Mouse (Mus musculus): ENCODE results near the gene Dennd1a.

Dennd1a gene

DNA sequence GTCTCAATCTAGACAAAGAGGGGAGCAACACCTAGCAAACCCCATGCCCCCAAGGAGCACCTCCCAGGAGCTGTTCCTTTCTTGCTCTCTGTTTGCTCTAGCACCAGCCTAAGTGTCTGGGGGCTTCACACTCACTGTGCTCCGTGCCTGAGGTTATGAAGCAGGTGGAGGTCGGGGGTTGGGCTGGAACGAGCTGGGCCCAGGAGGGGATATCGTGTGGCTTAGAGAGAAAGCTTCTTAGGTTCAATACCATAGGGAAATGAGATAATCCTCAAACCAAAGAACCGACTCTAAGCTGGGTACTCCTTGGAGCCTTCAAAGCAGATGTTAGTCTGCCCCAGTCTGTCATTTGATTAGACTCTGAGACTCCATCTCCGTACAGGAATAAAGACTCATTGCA lies 261.6 kb downstream of the Dennd1a start:
- POLR2A ChIA-PET = interaction anchor here in 1 of 4 experiments (0.6 kb wide), 1 partner anchor 11 kb away, joined by 3 read pairs; no protein-coding TSS in a partner anchor
- CTCF ChIA-PET = no interaction called here

DNA sequence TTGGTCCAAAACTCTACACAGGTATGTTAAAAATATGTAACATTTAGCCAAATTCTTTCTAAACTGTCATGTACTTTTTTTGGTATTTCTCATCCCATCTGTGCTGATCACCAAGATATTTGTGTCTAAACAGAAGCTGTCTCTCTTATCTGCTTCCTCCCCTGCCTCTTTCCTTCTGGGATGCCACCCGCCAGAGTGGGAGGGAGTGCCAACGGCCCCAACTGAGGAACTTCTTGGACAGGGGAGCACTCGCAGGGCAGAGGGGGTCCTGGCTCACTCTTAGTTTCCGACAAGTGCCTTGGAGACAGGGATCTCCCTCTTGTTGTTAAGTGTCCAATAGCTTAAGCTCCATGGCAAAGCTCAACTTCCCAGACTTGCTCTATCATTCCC lies 263.5 kb downstream of the Dennd1a start:
- POLR2A ChIA-PET = interaction anchor here in 1 of 4 experiments (0.6 to 1.2 kb wide), 3 partner anchors 14 to 865 kb away, joined by 3 to 4 read pairs (median 3); no protein-coding TSS in a partner anchor

DNA sequence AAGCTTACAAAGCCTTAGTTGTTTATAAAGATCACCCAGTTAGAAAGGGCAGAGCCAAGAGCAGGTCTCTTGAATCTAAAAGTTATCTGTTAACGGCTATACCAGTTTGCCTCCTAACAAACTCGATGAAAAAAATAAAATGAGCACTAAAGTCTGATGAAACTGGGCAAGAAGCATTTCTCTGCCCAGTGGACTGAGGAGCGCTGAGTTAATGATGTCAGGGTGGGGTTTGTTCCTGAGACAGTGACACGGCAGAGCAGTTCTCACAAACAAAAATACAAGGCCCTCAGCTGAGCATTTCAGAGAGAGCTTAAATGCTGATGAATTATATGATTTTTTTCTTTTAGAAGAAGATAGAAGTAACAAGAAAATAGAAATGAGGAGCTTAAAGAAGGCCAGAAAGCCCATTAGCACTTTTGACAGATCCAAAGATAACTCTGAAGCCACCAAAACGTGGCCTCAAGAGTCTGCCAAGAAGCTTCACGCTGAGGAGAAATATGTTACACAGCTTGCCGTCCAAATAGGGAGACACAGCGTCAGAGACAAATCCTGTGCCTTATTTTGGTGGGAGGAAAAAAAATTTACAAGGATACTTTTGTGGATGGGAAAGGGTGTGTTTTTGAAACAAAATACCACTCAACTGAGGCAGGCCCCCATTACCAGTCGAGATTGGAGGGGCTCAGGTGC lies 264.0 kb downstream of the Dennd1a start:
- CTCF ChIA-PET = no interaction called here
- POLR2A ChIA-PET = interaction anchor here in 2 of 4 experiments (0.6 to 1.2 kb wide), 2 partner anchors 24 to 83 kb away, joined by 3 to 4 read pairs; no protein-coding TSS in a partner anchor

More for the DNA sequence above, 263.5 kb downstream of the Dennd1a start:
- CTCF ChIA-PET = no interaction called here

DNA sequence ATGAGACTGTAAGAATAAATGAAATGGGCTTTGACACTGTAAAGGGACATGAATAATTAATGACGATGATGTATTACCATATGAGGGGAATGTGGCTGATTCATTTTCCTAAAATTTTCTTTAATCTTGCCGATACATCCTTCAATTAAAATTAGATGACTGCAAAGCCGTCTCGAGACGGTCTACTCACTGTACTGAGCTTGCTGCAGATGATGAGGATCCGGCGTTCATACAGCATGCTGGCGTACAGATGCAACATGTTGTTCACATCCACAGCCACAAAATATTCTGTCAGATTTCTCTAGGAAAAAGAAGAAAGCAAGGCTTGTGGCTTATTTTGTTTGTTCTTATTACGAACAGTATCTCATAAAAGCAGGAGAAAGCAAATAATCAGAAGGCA lies 266.0 kb downstream of the Dennd1a start:
- POLR2A ChIA-PET = no interaction called here
- CTCF ChIA-PET = no interaction called here

DNA sequence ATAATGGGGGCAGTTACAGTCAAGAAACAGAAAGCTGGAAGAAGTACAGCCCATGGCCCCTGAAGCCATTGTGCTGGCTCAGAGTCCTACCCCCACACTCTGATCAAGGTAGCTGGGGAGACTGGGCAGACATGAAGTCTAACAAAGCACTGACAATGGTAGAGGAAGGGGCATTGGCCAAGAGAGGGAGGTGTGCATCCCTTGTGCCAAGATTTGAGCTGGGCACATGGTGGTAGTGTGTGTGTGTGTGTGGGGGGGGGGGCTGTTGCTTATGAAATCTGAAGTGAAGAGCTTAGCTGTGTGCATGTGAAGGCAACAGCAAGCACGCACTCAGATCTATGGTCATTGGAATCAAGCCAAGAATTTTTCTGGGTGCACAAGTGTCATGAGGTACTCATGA lies 272.5 kb downstream of the Dennd1a start:
- ChIA-PET CTCF (interaction anchor here in 1 of 4 experiments (1.0 kb wide), 1 partner anchor 98 kb away, joined by 3 read pairs; no protein-coding TSS in a partner anchor), POLR2A (interaction anchor here in 2 of 4 experiments (1.0 to 1.4 kb wide), 3 partner anchors 11 to 20 kb away, joined by 3 read pairs; no protein-coding TSS in a partner anchor)

DNA sequence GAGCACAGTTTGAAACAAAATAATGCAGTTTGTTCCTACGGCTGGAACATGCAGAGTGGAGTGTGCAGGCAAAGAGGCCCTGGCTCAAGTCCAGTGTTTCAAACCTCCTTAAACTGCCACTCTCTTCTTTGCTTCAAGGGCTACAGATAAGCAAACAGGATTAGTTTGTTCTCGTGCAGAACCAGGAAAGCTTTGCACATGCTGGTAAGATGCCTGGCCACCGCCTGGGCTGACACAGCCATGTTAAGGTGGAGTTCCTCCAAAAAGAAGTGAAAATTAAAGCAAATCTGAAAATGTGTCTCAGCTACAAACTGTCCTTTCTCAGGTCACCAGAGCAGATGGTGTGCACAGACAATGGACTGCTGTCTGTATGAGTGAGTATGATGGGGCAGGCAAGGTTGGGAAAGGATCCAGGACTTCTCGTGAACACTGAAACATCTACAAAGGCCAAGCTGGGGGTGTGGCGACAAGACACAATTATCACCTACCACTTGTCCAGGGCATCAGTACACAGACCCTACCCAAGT lies 273.3 kb downstream of the Dennd1a start:
- POLR2A ChIA-PET = interaction anchor here in 2 of 4 experiments (0.5 to 1.4 kb wide), 4 partner anchors 11 to 442 kb away, joined by 3 to 4 read pairs (median 3); no protein-coding TSS in a partner anchor
- CTCF ChIA-PET = no interaction called here

DNA sequence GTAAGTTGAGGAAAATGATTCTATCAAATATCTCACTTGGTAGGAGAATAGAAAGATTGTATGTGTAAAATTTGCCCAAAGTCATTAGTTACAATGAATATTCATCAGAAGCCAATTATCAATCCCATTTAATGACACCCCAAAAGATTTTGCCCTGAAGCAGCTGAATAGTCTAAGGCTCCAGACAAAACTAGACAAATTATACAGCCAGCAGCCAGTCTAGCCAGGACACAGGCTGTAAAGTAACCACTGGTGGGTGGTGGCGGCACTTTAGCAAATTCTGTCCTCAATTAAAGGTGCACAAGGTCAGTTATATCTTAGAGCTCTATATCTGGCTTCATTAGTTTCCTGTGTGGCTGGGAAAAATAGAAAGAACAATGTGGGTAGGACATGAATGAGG lies 280.0 kb downstream of the Dennd1a start:
- ChIA-PET CTCF (no interaction called here), POLR2A (no interaction called here)

DNA sequence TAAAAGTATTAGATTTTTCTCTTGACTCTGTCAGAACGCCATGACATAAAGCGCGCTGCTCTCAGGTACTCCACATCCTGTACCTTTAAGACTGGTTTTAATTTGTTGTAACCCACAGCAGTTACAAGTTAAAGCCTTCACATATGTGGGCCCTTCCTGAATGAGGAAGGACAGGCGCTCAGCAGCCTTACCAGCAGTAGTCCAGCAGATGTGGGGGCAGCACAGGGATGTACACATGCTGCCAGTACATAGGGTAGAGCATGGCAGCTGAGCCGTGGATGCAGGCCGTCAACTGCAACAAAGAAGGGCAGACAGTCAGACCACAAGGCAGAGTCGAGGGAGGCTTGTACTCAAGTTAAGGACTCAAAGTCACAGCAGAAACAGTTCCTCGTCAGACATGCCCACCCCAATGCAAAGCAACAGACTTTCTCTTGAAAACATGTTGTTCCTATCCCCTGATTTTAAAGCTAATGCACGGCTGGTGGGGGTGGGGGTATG lies 284.0 kb downstream of the Dennd1a start:
- POLR2A ChIA-PET = interaction anchor here in 2 of 4 experiments (0.6 to 1.6 kb wide), 5 partner anchors 11 to 669 kb away, joined by 3 to 4 read pairs (median 3); no protein-coding TSS in a partner anchor
- CTCF ChIA-PET = interaction anchor here in 1 of 4 experiments (0.6 kb wide), 1 partner anchor 635 kb away, joined by 4 read pairs; no protein-coding TSS in a partner anchor

DNA sequence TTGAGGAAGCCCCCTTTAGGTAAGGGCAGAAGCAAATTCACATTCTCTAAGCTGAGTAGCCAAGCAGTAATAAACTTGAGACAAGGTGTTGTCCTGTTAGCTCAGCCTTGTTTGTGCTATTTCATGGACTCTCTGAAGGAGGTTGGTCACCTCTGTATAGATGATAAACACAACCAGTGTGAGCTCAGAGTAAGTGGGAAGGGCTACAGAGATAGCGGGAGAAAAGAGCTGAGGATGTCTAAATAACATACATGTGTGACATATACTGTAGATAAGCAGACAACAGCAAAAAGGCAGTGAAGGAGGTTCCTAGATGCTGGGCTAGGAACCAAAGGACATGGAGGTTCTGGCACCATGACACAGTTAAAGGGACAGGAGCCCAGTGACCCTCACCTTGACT lies 286.2 kb downstream of the Dennd1a start:
- POLR2A ChIA-PET = no interaction called here
- CTCF ChIA-PET = no interaction called here

DNA sequence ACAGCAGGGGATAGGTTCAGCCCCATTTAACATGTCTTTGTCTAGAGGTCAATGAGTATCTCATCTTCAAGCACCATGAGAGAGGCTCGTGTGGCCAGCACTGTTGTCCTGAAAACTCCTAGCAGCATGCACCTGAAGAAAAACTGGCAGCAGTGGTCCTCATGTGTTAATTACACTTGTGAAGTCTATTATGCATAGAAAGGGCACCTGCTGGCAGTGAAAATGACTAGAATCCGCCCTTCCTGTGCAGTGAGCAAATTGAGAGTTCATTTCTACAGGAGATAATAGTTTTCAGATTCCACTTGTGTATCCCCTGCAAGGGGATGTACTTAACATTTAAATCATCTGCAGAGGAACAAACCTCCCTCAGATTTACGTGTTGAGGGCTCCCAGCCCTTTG lies 289.2 kb downstream of the Dennd1a start:
- ChIA-PET POLR2A (interaction anchor here in 1 of 4 experiments (1.3 to 3.9 kb wide), 3 partner anchors 10 to 18 kb away, joined by 3 to 17 read pairs (median 4); no protein-coding TSS in a partner anchor), CTCF (no interaction called here)

DNA sequence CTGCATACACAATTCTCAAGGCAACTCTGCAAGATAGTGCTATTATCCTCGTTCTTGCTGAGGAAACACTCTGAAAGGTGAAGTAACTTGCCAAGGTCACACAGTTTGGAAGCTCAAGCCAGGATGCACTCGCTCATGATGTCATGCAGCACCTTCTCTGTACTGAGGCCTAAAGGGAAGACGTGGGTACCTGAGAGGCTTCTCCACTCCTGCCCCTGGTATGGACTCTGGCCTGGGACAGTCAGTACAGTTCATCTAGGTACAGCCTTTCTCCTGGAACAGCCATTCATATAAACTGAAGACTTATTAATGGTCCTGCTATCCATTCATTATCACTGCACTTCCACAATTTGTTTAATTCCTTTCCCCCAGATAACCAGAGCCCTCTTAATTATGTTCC lies 298.1 kb downstream of the Dennd1a start:
- CTCF ChIA-PET = no interaction called here

DNA sequence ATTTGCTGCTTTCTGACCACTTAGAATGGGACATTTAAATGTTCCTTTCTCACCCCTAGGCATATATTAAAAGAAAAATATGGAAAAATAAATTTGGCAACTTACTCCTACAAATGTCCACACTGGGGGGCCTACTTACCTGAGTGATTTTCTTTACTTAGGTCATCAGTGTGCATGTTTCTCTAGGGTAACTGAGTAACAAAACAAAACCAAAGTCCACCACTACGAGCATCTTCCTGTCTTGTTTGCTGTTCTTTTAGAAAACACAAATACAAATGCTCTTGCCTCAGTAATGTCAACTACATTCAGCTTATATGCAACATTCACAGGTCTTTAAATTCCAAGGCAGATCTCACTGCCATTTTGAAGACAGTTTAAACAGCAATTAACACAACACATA lies 298.9 kb downstream of the Dennd1a start:
- CTCF ChIA-PET = interaction anchor here in 1 of 4 experiments (0.8 kb wide), 1 partner anchor 22 kb away, joined by 8 read pairs; no protein-coding TSS in a partner anchor
- POLR2A ChIA-PET = interaction anchor here in 1 of 4 experiments (1.3 kb wide), 1 partner anchor 9 kb away, joined by 4 read pairs; no protein-coding TSS in a partner anchor

More for the DNA sequence above, 298.1 kb downstream of the Dennd1a start:
- POLR2A ChIA-PET = no interaction called here

DNA sequence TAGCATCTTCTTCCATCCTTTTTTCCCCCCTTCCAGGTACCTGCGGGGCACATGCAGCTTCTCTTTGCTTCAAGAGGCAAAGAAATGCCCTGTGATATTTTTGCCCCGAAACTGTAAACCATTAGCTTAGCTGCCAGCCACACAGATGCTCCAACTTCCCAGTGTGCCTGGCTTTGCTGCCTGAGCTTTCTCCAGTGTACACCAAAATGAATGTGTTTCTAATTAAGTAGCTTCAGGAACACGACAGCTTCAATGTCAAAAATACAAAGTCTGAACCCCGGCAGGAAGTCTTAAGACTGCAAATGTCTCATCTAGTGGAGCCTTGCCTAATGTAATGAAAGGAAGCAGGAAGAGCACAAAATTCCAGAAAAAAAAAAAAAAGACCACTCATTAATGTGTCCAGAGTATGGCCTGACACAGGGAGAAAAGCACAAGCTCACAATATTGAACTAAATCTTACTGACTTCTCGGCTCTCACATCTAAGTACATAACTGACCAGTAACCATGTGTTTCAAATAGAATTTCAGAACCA lies 301.4 kb downstream of the Dennd1a start:
- CTCF ChIA-PET = interaction anchor here in 2 of 4 experiments (0.6 kb wide), 2 partner anchors 9 to 33 kb away, joined by 3 to 4 read pairs; no protein-coding TSS in a partner anchor

DNA sequence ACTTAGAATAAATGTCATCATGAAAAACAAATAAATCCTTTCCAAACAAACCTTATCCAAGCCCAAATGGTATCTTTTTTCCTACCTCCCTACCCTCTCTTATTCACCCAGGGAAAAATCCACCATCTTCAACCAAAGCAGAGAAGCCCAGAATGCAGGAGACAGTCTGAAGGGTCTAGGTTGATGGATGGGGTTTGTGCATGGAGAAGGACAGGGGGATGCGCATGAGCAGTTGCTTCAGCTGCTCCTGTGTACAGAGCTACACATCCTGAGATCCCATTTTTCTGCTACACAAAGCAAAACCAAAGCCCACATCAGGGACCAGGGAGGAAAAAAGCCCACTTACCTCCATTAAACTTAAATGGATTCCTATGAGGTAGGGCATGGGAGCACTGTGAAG lies 304.5 kb downstream of the Dennd1a start:
- CTCF ChIA-PET = no interaction called here
- POLR2A ChIA-PET = interaction anchor here in 1 of 4 experiments (1.7 kb wide), 1 partner anchor 19 kb away, joined by 6 read pairs; no protein-coding TSS in a partner anchor

More for the DNA sequence above, 301.4 kb downstream of the Dennd1a start:
- POLR2A ChIA-PET = interaction anchor here in 2 of 4 experiments (0.7 to 1.3 kb wide), 4 partner anchors 12 to 1055 kb away, joined by 4 to 5 read pairs (median 4); no protein-coding TSS in a partner anchor

DNA sequence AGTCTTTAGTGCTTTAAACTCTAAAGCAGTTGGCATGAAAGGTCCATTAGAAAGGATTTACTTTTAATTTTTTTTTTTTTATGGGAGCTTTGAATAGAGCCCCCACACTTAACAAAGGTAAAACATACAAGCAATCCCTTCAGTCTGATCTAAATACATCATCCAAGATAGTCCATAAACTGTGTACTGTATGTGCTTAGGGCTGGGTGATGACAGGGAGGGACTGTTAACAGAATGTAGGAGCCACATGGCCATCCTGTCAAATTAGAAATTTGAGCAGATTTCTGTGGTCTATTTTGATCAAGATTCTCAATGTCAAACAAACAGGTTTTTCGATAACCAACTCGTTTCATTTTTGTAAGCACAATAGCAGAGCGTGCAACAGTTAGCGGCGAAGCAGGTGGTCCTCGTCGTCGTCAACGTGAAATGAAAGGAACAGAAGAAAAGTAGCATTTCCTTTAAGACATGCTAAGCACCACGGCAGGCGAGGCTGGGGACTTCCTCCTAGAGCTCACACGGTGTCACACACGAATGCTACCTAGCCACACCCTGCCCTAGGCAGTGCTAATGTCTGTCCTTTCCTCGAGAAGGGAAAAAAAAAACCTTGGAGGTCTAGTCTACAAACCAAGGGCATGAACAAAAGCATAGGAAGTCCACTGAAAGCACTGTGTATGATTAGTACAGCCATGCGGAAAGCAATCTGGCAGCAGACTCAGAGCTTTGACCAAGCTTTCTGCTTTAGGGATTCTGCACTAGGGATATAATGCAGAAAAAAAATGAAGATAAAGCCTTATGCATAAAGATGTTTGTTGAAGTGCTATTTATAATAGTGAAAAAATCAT lies 305.4 kb downstream of the Dennd1a start:
- CTCF ChIA-PET = no interaction called here
- POLR2A ChIA-PET = interaction anchor here in 1 of 4 experiments (0.6 to 1.7 kb wide), 2 partner anchors 18 kb away, joined by 3 to 6 read pairs; no protein-coding TSS in a partner anchor

DNA sequence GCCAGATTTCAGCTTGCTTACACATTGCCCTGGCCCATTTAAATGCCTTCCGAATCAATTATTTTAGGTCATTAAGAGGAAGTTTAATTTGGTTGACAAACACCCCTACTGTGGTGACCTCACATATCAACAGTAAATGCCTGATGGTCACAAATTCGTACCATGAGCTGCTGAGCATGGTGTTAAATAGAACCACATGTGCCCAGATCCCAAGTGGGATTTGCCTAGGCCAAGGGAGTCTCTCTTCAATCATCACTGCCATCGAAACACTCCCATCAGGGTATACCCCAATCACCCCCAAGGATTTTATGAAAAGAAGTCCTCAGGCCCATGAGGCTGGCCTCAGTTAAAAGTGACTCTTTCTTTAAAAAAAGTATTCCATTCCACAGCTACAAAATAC lies 313.0 kb downstream of the Dennd1a start:
- ChIA-PET CTCF (no interaction called here), POLR2A (no interaction called here)

DNA sequence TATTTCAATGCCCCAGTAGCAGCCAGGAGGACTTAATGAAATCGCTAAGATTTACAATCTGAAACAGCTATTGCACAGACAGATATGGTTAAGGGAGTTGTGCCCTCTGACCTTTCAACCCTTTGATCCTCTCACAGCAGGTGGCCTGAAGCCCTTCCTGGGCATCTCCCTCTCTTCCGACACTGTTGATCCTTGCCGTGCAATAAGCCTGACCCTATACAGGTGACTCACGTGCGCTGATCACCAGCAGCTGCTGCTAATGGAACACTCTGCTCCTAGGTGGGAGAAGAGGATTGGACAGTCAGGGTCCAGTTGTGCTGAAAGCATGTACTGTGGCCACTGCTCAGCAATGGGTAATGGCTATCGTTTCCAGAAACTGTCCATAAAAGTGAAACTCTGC lies 314.6 kb downstream of the Dennd1a start:
- ChIA-PET CTCF (no interaction called here), POLR2A (no interaction called here)

DNA sequence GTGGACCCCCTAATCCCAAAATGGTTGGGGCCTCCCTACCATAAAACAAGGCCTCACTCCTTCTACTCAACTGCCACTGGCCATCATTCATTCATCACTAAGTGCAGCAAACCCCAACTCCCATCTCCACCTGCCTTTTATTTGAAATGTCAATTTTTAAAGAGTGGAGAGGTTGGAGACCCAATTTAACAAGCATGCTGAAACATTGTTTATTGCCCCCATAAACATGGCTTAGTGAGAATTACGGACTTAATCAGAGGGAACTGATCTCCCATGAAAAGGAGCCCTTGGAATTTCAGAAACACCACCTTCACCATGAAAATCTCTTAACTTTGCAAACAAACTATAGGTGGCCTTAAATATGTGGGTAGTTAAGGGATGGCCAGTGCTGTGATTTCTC lies 315.5 kb downstream of the Dennd1a start:
- POLR2A ChIA-PET = no interaction called here
- CTCF ChIA-PET = no interaction called here
